Mouse (Mus musculus): ENCODE results near the gene Gm45799.

- no peak for TF ChIP-seq CHD2 (IDR thresholded peaks at IDR 0.05; ENCODE audit: low read depth, low read length)
- no peak for TF ChIP-seq MAFK (IDR thresholded peaks at IDR 0.05; ENCODE audit: insufficient read depth, low read depth, low read length)
- no peak for TF ChIP-seq HCFC1 (IDR thresholded peaks at IDR 0.05; ENCODE audit: borderline replicate concordance, insufficient read depth, low read length)
- TF ChIP-seq ZNF384 (IDR thresholded peaks at IDR 0.05; ENCODE audit: low read depth, low read length) = no peak
- no peak for TF ChIP-seq ZC3H11A (IDR thresholded peaks at IDR 0.05; ENCODE audit: borderline replicate concordance, low read depth, low read length)
Observed at GRCm38 (mm10) chr7:105633801-105634135, 6.6 kb upstream of the Gm45799 start.
